In genomic region chr12:80218045-80218611, GRCm38 (mm10) we compare ENCODE assay signal across 12 mouse cellular contexts. TPM values are rescaled to one million over a fixed set of nuclear protein-coding genes. Genes with fewer than 3 reads are reported as not detected.
DNase-seq lines count a peak whose midpoint lies in the region; ATAC-seq and TF ChIP-seq lines count a peak whose summit lies in the region.
"Had no signal": no experiment of that assay in that cellular context is flagged by ENCODE, and none has a peak within 500 bp of the region (broad histone marks: within the 10 kb centered on the region; RNA-seq: fewer than 3 reads in every experiment).

No protein-coding gene starts in this region.

- H3K4me2 ChIP-seq in kidney, embryonic 14.5 days (replicated peaks; ENCODE audit: low read depth, low read length): no peak overlapping the region
- no peak overlapping the region for H3K4me2 ChIP-seq in heart, postnatal 0 days (ENCODE audit: low read depth, low read length)
- H3K4me2 ChIP-seq in liver, postnatal 0 days (ENCODE audit: low read depth, low read length): peak overlapping the region; percentile 29
- H3K4me2 ChIP-seq: embryonic facial prominence, embryonic 15.5 days; hindbrain, embryonic 12.5 days; neural tube, embryonic 12.5 days had no signal

- no peaks in the 10 kb centered on the region for H3K36me3 ChIP-seq in kidney, adult 2 months (ENCODE audit: control insufficient read depth, insufficient read depth, low read length)
- H3K36me3 ChIP-seq in kidney, embryonic 14.5 days (ENCODE audit: control insufficient read depth, insufficient read depth, low read length): no peaks in the 10 kb centered on the region
- no peaks in the 10 kb centered on the region for H3K36me3 ChIP-seq in heart, postnatal 0 days (replicated peaks; ENCODE audit: control insufficient read depth, insufficient read depth, low read length)
- peaks cover 2% of the 10 kb centered on the region; the same call in 1 of the 2 replicates for H3K36me3 ChIP-seq in liver, postnatal 0 days (replicated peaks; ENCODE audit: insufficient read depth, low read length)
- H3K36me3 ChIP-seq: embryonic facial prominence, embryonic 15.5 days; hindbrain, embryonic 12.5 days; neural tube, embryonic 12.5 days had no signal

- 0 out of 2 replicates have a peak overlapping the region, but pooled peaks have one; percentile 4 for H3K27ac ChIP-seq in kidney, adult 2 months (ENCODE audit: insufficient read depth, low read depth, low read length)
- no peak overlapping the region for H3K27ac ChIP-seq in kidney, embryonic 14.5 days (ENCODE audit: low read depth, low read length)
- H3K27ac ChIP-seq in heart, postnatal 0 days (ENCODE audit: low read depth): peak overlapping the region; percentile 88
- peak overlapping the region; percentile 81 for H3K27ac ChIP-seq in liver, postnatal 0 days (ENCODE audit: low read depth)
- H3K27ac ChIP-seq: embryonic facial prominence, embryonic 15.5 days; hindbrain, embryonic 12.5 days; neural tube, embryonic 12.5 days had no signal

- no peak overlapping the region for H3K4me3 ChIP-seq in kidney, adult 2 months (ENCODE audit: insufficient read depth, low read depth, low read length)
- H3K4me3 ChIP-seq in kidney, embryonic 14.5 days (ENCODE audit: low read length): no peak overlapping the region
- no peak overlapping the region for H3K4me3 ChIP-seq in heart, postnatal 0 days (ENCODE audit: low read depth, low read length)
- no peak overlapping the region for H3K4me3 ChIP-seq in liver, postnatal 0 days (ENCODE audit: low read depth, low read length)
- H3K4me3 ChIP-seq: embryonic facial prominence, embryonic 15.5 days; hindbrain, embryonic 12.5 days; neural tube, embryonic 12.5 days had no signal

- TF ChIP-seq POLR2A in kidney, adult 2 months (IDR thresholded peaks at IDR 0.05; ENCODE audit: low read depth, low read length): no peak

- no peaks in the 10 kb centered on the region for H3K27me3 ChIP-seq in kidney, adult 2 months (replicated peaks; ENCODE audit: control insufficient read depth, insufficient read depth, low read length)
- no peaks in the 10 kb centered on the region for H3K27me3 ChIP-seq in kidney, embryonic 14.5 days (ENCODE audit: control insufficient read depth, insufficient read depth, low read length)
- no peaks in the 10 kb centered on the region for H3K27me3 ChIP-seq in heart, postnatal 0 days (ENCODE audit: control insufficient read depth, insufficient read depth, low read length)
- H3K27me3 ChIP-seq in liver, postnatal 0 days (ENCODE audit: insufficient read depth, low read length): no peaks in the 10 kb centered on the region
- H3K27me3 ChIP-seq: embryonic facial prominence, embryonic 15.5 days; hindbrain, embryonic 12.5 days; neural tube, embryonic 12.5 days had no signal

- ATAC-seq in kidney, embryonic 14.5 days (ENCODE audit: low FRiP score, low TSS enrichment): no peak
- no peak for ATAC-seq in heart, postnatal 0 days (ENCODE audit: insufficient read depth, low read depth)
- ATAC-seq in liver, postnatal 0 days: peak; percentile 68

- TF ChIP-seq CTCF in kidney, adult 2 months (conservative IDR thresholded peaks at IDR 0.05; ENCODE audit: insufficient read depth, insufficient read length, low read depth, low read length): no peak
- TF ChIP-seq CTCF in heart, postnatal 0 days (IDR thresholded peaks at IDR 0.05; ENCODE audit: low read depth): no peak
- no peak for TF ChIP-seq CTCF in liver, postnatal 0 days (IDR thresholded peaks at IDR 0.05; ENCODE audit: low read depth)

- no peak for DNase-seq in kidney, adult 2 months
- peak; percentile 84 for DNase-seq in MN1 (ENCODE audit: low spot score)
- DNase-seq in heart, postnatal 0 days (ENCODE audit: low spot score): no peak
- peak; percentile 41 for DNase-seq in liver, postnatal 0 days
- no peak for DNase-seq in layer of hippocampus, postnatal 14 days (ENCODE audit: low spot score in 2 of 2)
- no peak for DNase-seq in adrenal gland, postnatal 4 days (ENCODE audit: low spot score in 2 of 2)
- no peak for DNase-seq in spleen, adult 12 weeks (ENCODE audit: low spot score)
- DNase-seq: cerebellum, adult 9-11 months had no signal

- WGBS in kidney, adult 2 months: 77% methylated on average over 4 of the region's 4 CpGs
- 71% methylated on average over 4 of the region's 4 CpGs for WGBS in kidney, embryonic 14.5 days
- WGBS in heart, postnatal 0 days: 47% methylated on average over 4 of the region's 4 CpGs
- WGBS in liver, postnatal 0 days (ENCODE audit: insufficient replicate concordance): 46% methylated on average over 4 of the region's 4 CpGs

- no peaks in the 10 kb centered on the region for H3K9me3 ChIP-seq in kidney, embryonic 14.5 days (ENCODE audit: control insufficient read depth, low read length)
- H3K9me3 ChIP-seq in heart, postnatal 0 days (replicated peaks; ENCODE audit: control insufficient read depth, low read length): no peaks in the 10 kb centered on the region
- H3K9me3 ChIP-seq in liver, postnatal 0 days (ENCODE audit: low read length): no peaks in the 10 kb centered on the region
- H3K9me3 ChIP-seq: embryonic facial prominence, embryonic 15.5 days; hindbrain, embryonic 12.5 days; neural tube, embryonic 12.5 days had no signal

- H3K9ac ChIP-seq in kidney, embryonic 14.5 days (ENCODE audit: low read depth, low read length): no peak overlapping the region
- no peak overlapping the region for H3K9ac ChIP-seq in heart, postnatal 0 days (replicated peaks; ENCODE audit: low read depth, low read length)
- H3K9ac ChIP-seq in liver, postnatal 0 days (replicated peaks): peak overlapping the region; percentile 26; the same call in 1 of the 2 replicates
- H3K9ac ChIP-seq: embryonic facial prominence, embryonic 15.5 days; hindbrain, embryonic 12.5 days; neural tube, embryonic 12.5 days had no signal

- H3K4me1 ChIP-seq in kidney, adult 2 months (ENCODE audit: control insufficient read depth, insufficient read depth, low read length): peaks cover 17% of the 10 kb centered on the region
- H3K4me1 ChIP-seq in kidney, embryonic 14.5 days (ENCODE audit: control insufficient read depth, insufficient read depth, low read length): peaks cover 54% of the 10 kb centered on the region
- peaks cover 69% of the 10 kb centered on the region for H3K4me1 ChIP-seq in heart, postnatal 0 days (ENCODE audit: control insufficient read depth, insufficient read depth)
- peaks cover 61% of the 10 kb centered on the region for H3K4me1 ChIP-seq in liver, postnatal 0 days (ENCODE audit: insufficient read depth)

- no peak for TF ChIP-seq EP300 in heart, postnatal 0 days (IDR thresholded peaks at IDR 0.05; ENCODE audit: low read depth)
- no peak for TF ChIP-seq EP300 in liver, postnatal 0 days (IDR thresholded peaks at IDR 0.05; ENCODE audit: low read depth)

RNA-seq across cellular contexts. Expression of gene Actn1, which starts 42.0 kb away (rescaled TPM):
- 31.3 and 32.6 TPM in 2 replicates for polyA plus RNA-seq in kidney, adult 2 months (2012; rRNA removed)
- polyA plus RNA-seq in kidney, embryonic 14.5 days (2014; fragmentation: Nextera tagmentation; extraction: Ambion mirVana): 38.3 and 52.6 TPM in 2 replicates
- 53.0 and 85.3 TPM in 2 replicates for total RNA-seq in heart, postnatal 0 days (2014; rRNA removed; ENCODE audit: low replicate concordance)
- polyA plus RNA-seq in heart, postnatal 0 days (2015; fragmentation: Nextera tagmentation; extraction: Ambion mirVana): 13.8 and 15.7 TPM in 2 replicates
- polyA plus RNA-seq in liver, postnatal 0 days (2015; fragmentation: Nextera tagmentation; extraction: Ambion mirVana): 7.7 and 8.4 TPM in 2 replicates
- 10 to 100 TPM; 86.0 to 91.2 TPM for total RNA-seq in layer of hippocampus, postnatal 14 days (2021)
- total RNA-seq in adrenal gland, postnatal 4 days (2021): 10 to 100 TPM; 59.3 to 80.6 TPM

Comparison
In these comparisons a context has a peak if more than half of its experiments do, and no peak if none do; other contexts are left out.
1. DNase-seq: peak in MN1 (single experiment) and liver, postnatal 0 days (single experiment); none in kidney, adult 2 months (single experiment), heart, postnatal 0 days (single experiment), layer of hippocampus, postnatal 14 days (0 of 2), adrenal gland, postnatal 4 days (0 of 2) and spleen, adult 12 weeks (single experiment).